9 mouse cellular contexts compared by ENCODE assay signal in genomic region chr1:136008159-136008533, GRCm38 (mm10). TPM values are rescaled to one million over a fixed set of nuclear protein-coding genes. Genes with fewer than 3 reads are reported as not detected.
DNase-seq lines count a peak whose midpoint lies in the region; ATAC-seq and TF ChIP-seq lines count a peak whose summit lies in the region.
"Had no signal": no experiment of that assay in that cellular context is flagged by ENCODE, and none has a peak within 500 bp of the region (broad histone marks: within the 10 kb centered on the region; RNA-seq: fewer than 3 reads in every experiment).

No protein-coding gene starts in this region.

- TF ChIP-seq CTCF in cortical plate, adult 2 months (IDR thresholded peaks at IDR 0.05; ENCODE audit: extremely low read depth, insufficient read depth, low read length): no peak

- no peaks in the 10 kb centered on the region for H3K36me3 ChIP-seq in heart, embryonic 15.5 days
- no peaks in the 10 kb centered on the region for H3K36me3 ChIP-seq in hindbrain, embryonic 16.5 days (ENCODE audit: control insufficient read depth, insufficient read depth, low read length)
- no peaks in the 10 kb centered on the region for H3K36me3 ChIP-seq in midbrain, embryonic 13.5 days

- H3K27ac ChIP-seq in heart, embryonic 15.5 days: no peak overlapping the region
- no peak overlapping the region for H3K27ac ChIP-seq in cortical plate, adult 2 months (ENCODE audit: insufficient read depth, low read length)
- no peak overlapping the region for H3K27ac ChIP-seq in hindbrain, embryonic 16.5 days (ENCODE audit: low read depth, low read length)
- H3K27ac ChIP-seq in midbrain, embryonic 13.5 days: no peak overlapping the region

- H3K27me3 ChIP-seq in heart, embryonic 15.5 days: no peaks in the 10 kb centered on the region
- no peaks in the 10 kb centered on the region; the same call in 1 of the 2 replicates for H3K27me3 ChIP-seq in hindbrain, embryonic 16.5 days (replicated peaks; ENCODE audit: control insufficient read depth, insufficient read depth, low read length)
- peaks cover 28% of the 10 kb centered on the region for H3K27me3 ChIP-seq in midbrain, embryonic 13.5 days

- H3K4me3 ChIP-seq in heart, embryonic 15.5 days: peak overlapping the region; percentile 52
- H3K4me3 ChIP-seq in cortical plate, adult 2 months (ENCODE audit: insufficient read depth, low read length): 0 out of 2 replicates have a peak overlapping the region, but pooled peaks have one; percentile 26
- peak overlapping the region; percentile 37 for H3K4me3 ChIP-seq in hindbrain, embryonic 16.5 days (ENCODE audit: low read length)
- peak overlapping the region; percentile 38 for H3K4me3 ChIP-seq in midbrain, embryonic 13.5 days (replicated peaks)

- H3K9ac ChIP-seq in heart, embryonic 15.5 days: 0 out of 2 replicates have a peak overlapping the region, but pooled peaks have one; percentile 54
- H3K9ac ChIP-seq in hindbrain, embryonic 16.5 days (ENCODE audit: low read depth, low read length): no peak overlapping the region
- H3K9ac ChIP-seq in midbrain, embryonic 13.5 days (replicated peaks): no peak overlapping the region

- intact Hi-C loops in heart, postnatal 10 days (cut with DNase I): no loop called here

- ATAC-seq in heart, embryonic 15.5 days (replicated peaks; ENCODE audit: insufficient number of reproducible peaks, insufficient read depth, low FRiP score, low read depth): no peak
- no peak for ATAC-seq in hindbrain, embryonic 16.5 days
- ATAC-seq in midbrain, embryonic 13.5 days: 0 out of 2 replicates have a peak, but pooled peaks have one; percentile 24
- ATAC-seq: CD4-positive, CD25-positive, alpha-beta regulatory T cell, adult 4 months had no signal

- TF ChIP-seq POLR2A in cortical plate, adult 2 months (IDR thresholded peaks at IDR 0.05; ENCODE audit: extremely low read depth, insufficient read depth, low read length): no peak

- no peak for DNase-seq in heart, postnatal 10 days
- DNase-seq in adipocyte (ENCODE audit: low spot score): no peak
- DNase-seq in layer of hippocampus, adult 11-12 months (ENCODE audit: low spot score): no peak
- DNase-seq in urinary bladder, postnatal 36 days (ENCODE audit: low spot score in 2 of 2): no peak

- H3K9me3 ChIP-seq in heart, embryonic 15.5 days (replicated peaks): no peaks in the 10 kb centered on the region
- H3K9me3 ChIP-seq in hindbrain, embryonic 16.5 days (ENCODE audit: control insufficient read depth, low read length): no peaks in the 10 kb centered on the region
- no peaks in the 10 kb centered on the region for H3K9me3 ChIP-seq in midbrain, embryonic 13.5 days

- H3K4me2 ChIP-seq in heart, embryonic 15.5 days: peak overlapping the region; percentile 89
- peak overlapping the region; percentile 69 for H3K4me2 ChIP-seq in hindbrain, embryonic 16.5 days (ENCODE audit: low read length)
- peak overlapping the region; percentile 61 for H3K4me2 ChIP-seq in midbrain, embryonic 13.5 days (replicated peaks)

- WGBS in heart, embryonic 15.5 days: 15% methylated on average over 8 of the region's 8 CpGs
- WGBS in hindbrain, embryonic 16.5 days: 25% methylated on average over 8 of the region's 8 CpGs
- WGBS in midbrain, embryonic 13.5 days: 25% methylated on average over 8 of the region's 8 CpGs

- H3K4me1 ChIP-seq in heart, embryonic 15.5 days (replicated peaks): peaks cover 12% of the 10 kb centered on the region
- no peaks in the 10 kb centered on the region for H3K4me1 ChIP-seq in cortical plate, adult 2 months (ENCODE audit: control insufficient read depth, insufficient read depth, low read length)
- H3K4me1 ChIP-seq in hindbrain, embryonic 16.5 days (ENCODE audit: control insufficient read depth, insufficient read depth, low read depth, low read length): peaks cover 7% of the 10 kb centered on the region
- peaks cover 12% of the 10 kb centered on the region for H3K4me1 ChIP-seq in midbrain, embryonic 13.5 days (replicated peaks)

RNA-seq across cellular contexts. Expression of gene Tmem9, which starts 0.2 kb away (rescaled TPM):
- polyA plus RNA-seq in heart, embryonic 15.5 days (2015; fragmentation: Nextera tagmentation; extraction: Ambion mirVana): 91.1 and 107 TPM in 2 replicates
- 10 to 100 TPM; 23.8 to 26.1 TPM for total RNA-seq in heart, postnatal 10 days (2021)
- 101 TPM in 2 replicates for polyA plus RNA-seq in cortical plate, adult 2 months (2012; rRNA removed)
- polyA plus RNA-seq in hindbrain, embryonic 16.5 days (2015; fragmentation: Nextera tagmentation; extraction: Ambion mirVana): 188 and 207 TPM in 2 replicates
- polyA plus RNA-seq in midbrain, embryonic 13.5 days (2015; fragmentation: Nextera tagmentation; extraction: Ambion mirVana): 144 and 146 TPM in 2 replicates

RNA-seq across cellular contexts. Expression of gene Igfn1, which starts 2.0 kb away (rescaled TPM):
- not detected in 2 replicates for polyA plus RNA-seq in heart, embryonic 15.5 days (2015; fragmentation: Nextera tagmentation; extraction: Ambion mirVana)
- under 1 TPM; 0.05 TPM for total RNA-seq in heart, postnatal 10 days (2021)
- 28.8 and 34.2 TPM in 2 replicates for polyA plus RNA-seq in cortical plate, adult 2 months (2012; rRNA removed)
- polyA plus RNA-seq in hindbrain, embryonic 16.5 days (2015; fragmentation: Nextera tagmentation; extraction: Ambion mirVana): 0.05 TPM in 1 of 2 replicates, not detected in the other
- polyA plus RNA-seq in midbrain, embryonic 13.5 days (2015; fragmentation: Nextera tagmentation; extraction: Ambion mirVana): not detected in 2 replicates
- polyA plus RNA-seq: CD4-positive, CD25-positive, alpha-beta regulatory T cell, adult 4 months had no signal

RNA-seq across cellular contexts. Expression of gene Ascl5, which starts 42.5 kb away (rescaled TPM):
- polyA plus RNA-seq in heart, embryonic 15.5 days (2015; fragmentation: Nextera tagmentation; extraction: Ambion mirVana): not detected in 2 replicates
- total RNA-seq in heart, postnatal 10 days (2021): not detected
- polyA plus RNA-seq in cortical plate, adult 2 months (2012; rRNA removed): 2.0 TPM in 2 replicates
- not detected in 2 replicates for polyA plus RNA-seq in hindbrain, embryonic 16.5 days (2015; fragmentation: Nextera tagmentation; extraction: Ambion mirVana)
- not detected in 2 replicates for polyA plus RNA-seq in midbrain, embryonic 13.5 days (2015; fragmentation: Nextera tagmentation; extraction: Ambion mirVana)
- polyA plus RNA-seq: CD4-positive, CD25-positive, alpha-beta regulatory T cell, adult 4 months had no signal

RNA-seq across cellular contexts. Expression of gene Cacna1s, which starts 44.4 kb away (rescaled TPM):
- 0.29 and 0.56 TPM in 2 replicates for polyA plus RNA-seq in heart, embryonic 15.5 days (2015; fragmentation: Nextera tagmentation; extraction: Ambion mirVana)
- total RNA-seq in heart, postnatal 10 days (2021): 1 to 10 TPM in 1 of 2 experiments, under 1 TPM in 1; 0.94 to 1.2 TPM
- polyA plus RNA-seq in cortical plate, adult 2 months (2012; rRNA removed): 0.89 and 0.98 TPM in 2 replicates
- 0.45 and 0.66 TPM in 2 replicates for polyA plus RNA-seq in hindbrain, embryonic 16.5 days (2015; fragmentation: Nextera tagmentation; extraction: Ambion mirVana)
- 0.22 TPM in 1 of 2 replicates, not detected in the other for polyA plus RNA-seq in midbrain, embryonic 13.5 days (2015; fragmentation: Nextera tagmentation; extraction: Ambion mirVana)

Comparison
In these comparisons a context has a peak if more than half of its experiments do, and no peak if none do; other contexts are left out.
1. RNA of gene Igfn1, which starts 2.0 kb away (polyA plus RNA-seq): 28.8 to 34.2 TPM in cortical plate, adult 2 months; 0.05 TPM in hindbrain, embryonic 16.5 days, not detected in heart, embryonic 15.5 days and not detected in midbrain, embryonic 13.5 days; every median in the first group is over 10 times any median in the second.
2. Peak in every context shown above with its lines, with median percentiles within 50 percentile points of each other: H3K4me2 ChIP-seq and H3K4me3 ChIP-seq.